Comparison of ENCODE assay signal across 7 mouse cellular contexts in the genomic region with DNA sequence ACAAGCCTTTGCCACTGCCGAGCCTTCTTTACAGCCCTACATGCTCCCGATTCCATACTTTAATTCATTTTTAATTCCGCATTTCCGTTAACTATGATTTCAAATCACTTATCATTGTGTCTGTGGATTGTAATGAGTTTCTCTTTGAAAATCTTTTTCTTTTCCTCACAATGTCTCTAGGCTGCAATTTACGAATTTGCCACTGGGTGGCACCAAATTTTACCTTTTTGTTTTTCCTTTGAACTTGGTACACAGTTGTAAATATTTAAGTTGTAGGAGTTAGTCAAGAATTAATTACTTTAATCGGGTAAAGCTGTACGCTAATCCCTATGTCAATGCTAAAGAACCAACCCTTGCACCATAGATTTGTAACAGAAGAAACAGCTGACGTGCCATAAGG. TPM values are rescaled to one million over a fixed set of nuclear protein-coding genes. Genes with fewer than 3 reads are reported as not detected.
DNase-seq lines count a peak whose midpoint lies in the region.

No protein-coding gene starts in this region.

- 16% methylated on average over 8 of the region's 8 CpGs for WGBS in large intestine, adult 2 months

- peak; percentile 66 for DNase-seq in testis, postnatal 10 days (ENCODE audit: low spot score)
- DNase-seq in testis, postnatal 14 days (ENCODE audit: low spot score): no peak
- peak; percentile 5 for DNase-seq in c-Kit-positive CD71-positive TER-119-negative erythroid progenitor cells, embryonic 14.5 days (ENCODE audit: low read depth)
- DNase-seq in frontal cortex, postnatal 25 days (ENCODE audit: low spot score in 2 of 2): peak; percentile 42 to 47
- DNase-seq in large intestine, adult 2 months (ENCODE audit: low read depth, low spot score): peak; percentile 24
- peak; percentile 5 for DNase-seq in lung, postnatal 25 days (ENCODE audit: low spot score)
- peak; percentile 11 for DNase-seq in telencephalon, adult 2 months (ENCODE audit: low read depth, low spot score)

RNA-seq across cellular contexts. Expression of a gene that starts 47.3 kb away (rescaled TPM):
- 0.19 and 0.20 TPM in 2 replicates for polyA plus RNA-seq in large intestine, adult 2 months (2012; rRNA removed)
